Mouse (Mus musculus): ENCODE results near the gene Lrrc46. TPM values are rescaled to one million over a fixed set of nuclear protein-coding genes. Genes with fewer than 3 reads are reported as not detected.

Lrrc46 gene
- polyA plus RNA-seq, 1 experiment from 2014 or later: 0.48 TPM

DNA sequence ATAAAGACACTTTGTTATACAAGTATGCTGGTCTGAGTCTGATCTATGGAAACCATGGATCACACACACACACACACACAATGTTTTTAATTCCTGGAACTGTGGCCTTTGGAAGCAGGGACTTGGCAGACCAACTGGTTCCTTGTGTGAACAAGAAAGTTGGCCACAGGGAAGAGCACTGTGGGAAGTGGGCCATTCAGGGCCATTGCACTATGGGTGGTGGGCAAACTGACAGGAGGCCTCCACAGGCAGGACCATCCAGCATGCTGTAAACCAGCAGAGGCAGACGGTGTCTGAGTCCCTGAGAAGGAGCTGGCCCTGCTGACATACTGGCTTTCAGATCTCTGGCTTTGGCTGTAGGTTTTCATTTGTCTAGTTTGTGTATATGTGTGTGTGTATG is 28.1 kb upstream of the Lrrc46 start:
- H3K4me3 ChIP-seq: no peak overlapping the region
- no peaks in the 10 kb centered on the region for H3K27me3 ChIP-seq (replicated peaks)
- H3K9ac ChIP-seq: no peak overlapping the region
- H3K4me1 ChIP-seq: no peaks in the 10 kb centered on the region
- peaks cover 26% of the 10 kb centered on the region for H3K36me3 ChIP-seq
- no peaks in the 10 kb centered on the region for H3K9me3 ChIP-seq (replicated peaks)
- no peak for ATAC-seq
- H3K27ac ChIP-seq: no peak overlapping the region
- WGBS (ENCODE audit: insufficient replicate concordance): 56% methylated on average over 1 of the region's 1 CpGs
- no peak overlapping the region for H3K4me2 ChIP-seq

DNA sequence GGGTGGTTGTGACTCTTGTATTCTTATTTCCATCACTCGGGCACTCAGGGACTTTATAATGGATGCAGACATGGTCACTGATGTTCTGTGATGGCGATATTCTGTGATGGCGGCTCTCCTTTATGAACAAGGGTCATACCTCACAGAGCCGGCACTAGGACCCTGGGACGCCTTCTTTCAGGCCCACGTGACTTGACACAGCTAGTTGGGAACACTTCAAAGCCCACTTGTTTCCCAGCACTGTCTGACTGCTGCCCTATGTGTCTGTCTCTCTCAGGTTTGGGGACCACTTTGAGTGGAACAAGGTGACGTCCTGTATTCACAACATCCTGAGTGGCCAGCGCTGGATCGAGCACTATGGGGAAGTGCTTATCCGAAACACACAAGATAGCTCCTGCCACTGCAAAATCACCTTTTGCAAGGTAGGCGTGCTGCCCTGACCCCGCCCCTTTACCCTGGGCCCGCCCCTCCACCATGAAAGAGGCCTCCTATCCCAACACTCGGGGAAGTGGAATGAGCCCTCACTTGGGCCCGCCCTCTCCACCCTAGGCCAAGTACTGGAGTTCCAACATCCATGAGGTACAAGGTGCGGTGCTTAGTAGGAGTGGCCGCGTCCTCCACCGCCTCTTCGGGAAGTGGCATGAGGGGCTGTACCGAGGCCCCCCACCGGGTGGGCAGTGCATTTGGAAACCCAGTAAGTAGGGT is 25.6 kb upstream of the Lrrc46 start:
- no peaks in the 10 kb centered on the region for H3K27me3 ChIP-seq (replicated peaks)
- H3K9ac ChIP-seq: no peak overlapping the region
- ATAC-seq: no peak; the same call in 1 of the 2 replicates
- H3K36me3 ChIP-seq: peaks cover 28% of the 10 kb centered on the region
- WGBS (ENCODE audit: insufficient replicate concordance): 66% methylated on average over 22 of the region's 22 CpGs
- H3K4me2 ChIP-seq: no peak overlapping the region
- H3K4me1 ChIP-seq: no peaks in the 10 kb centered on the region
- no peak overlapping the region for H3K27ac ChIP-seq
- H3K9me3 ChIP-seq (replicated peaks): no peaks in the 10 kb centered on the region
- H3K4me3 ChIP-seq: no peak overlapping the region

DNA sequence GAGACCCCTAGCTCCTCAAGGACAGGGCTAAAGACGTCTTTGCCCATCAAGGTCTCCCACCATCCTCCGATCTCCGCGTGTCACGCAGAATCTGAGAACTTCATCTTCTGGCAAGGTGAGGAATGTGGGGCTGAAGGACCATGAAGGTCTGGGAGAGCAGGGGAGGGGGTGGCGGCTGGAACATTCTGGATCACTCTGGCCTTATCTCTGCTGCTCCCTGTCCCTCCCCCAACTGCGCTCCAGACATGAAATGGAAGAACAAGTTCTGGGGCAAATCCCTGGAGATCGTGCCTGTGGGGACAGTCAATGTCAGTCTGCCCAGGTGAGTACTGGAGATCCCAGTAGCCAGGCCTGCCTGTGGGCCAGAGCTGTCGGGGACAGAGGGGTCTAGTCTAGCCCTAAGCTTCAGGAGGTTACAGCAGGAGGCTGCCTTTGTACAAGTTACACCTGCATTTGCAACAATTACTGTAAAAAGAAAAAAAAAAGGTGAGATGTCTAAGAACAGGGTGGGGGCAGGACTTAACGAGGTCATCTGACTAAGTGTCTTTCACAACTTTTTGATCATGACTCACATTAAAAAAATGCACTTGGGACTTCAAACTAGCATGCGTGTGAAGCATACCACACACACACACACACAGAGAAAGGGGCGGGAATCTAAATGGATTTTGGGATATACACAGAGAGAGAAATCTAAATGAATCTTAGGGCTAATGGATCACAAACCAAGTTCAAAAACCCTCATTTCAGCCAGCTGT is 24.5 kb upstream of the Lrrc46 start:
- no peaks in the 10 kb centered on the region for H3K9me3 ChIP-seq (replicated peaks)
- no peak overlapping the region for H3K9ac ChIP-seq
- no peak for ATAC-seq
- no peak overlapping the region for H3K4me3 ChIP-seq
- peaks cover 39% of the 10 kb centered on the region for H3K36me3 ChIP-seq
- no peaks in the 10 kb centered on the region for H3K27me3 ChIP-seq (replicated peaks)
- H3K4me2 ChIP-seq: no peak overlapping the region
- peaks cover 6% of the 10 kb centered on the region for H3K4me1 ChIP-seq
- H3K27ac ChIP-seq: no peak overlapping the region
- WGBS (ENCODE audit: insufficient replicate concordance): 74% methylated on average over 12 of the region's 12 CpGs

DNA sequence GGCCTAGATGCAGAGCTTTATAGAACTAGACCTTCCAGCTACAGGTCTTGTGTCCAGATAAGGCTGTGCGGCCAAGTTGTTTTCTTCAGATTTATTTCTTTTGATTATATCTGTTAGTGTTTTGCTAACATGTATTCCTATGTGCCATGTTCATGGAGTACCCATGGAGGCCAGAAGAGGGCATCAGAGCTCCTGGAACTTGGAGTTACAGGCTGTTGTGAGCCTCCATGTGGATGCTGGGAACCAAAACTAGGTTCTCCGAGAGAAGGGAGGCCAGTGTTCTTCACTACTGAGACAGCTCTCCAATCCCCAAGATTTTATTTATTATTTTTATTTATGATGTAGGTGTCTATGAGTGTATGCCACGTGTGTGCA is 22.7 kb upstream of the Lrrc46 start:
- Histone ChIP-seq H3K36me3 (peaks cover 57% of the 10 kb centered on the region), H3K27ac (no peak overlapping the region), H3K4me2 (no peak overlapping the region), H3K4me3 (no peak overlapping the region), H3K27me3 (replicated peaks) (no peaks in the 10 kb centered on the region), H3K9me3 (replicated peaks) (no peaks in the 10 kb centered on the region), H3K9ac (no peak overlapping the region), H3K4me1 (peaks cover 6% of the 10 kb centered on the region)
- 80% methylated on average over 3 of the region's 3 CpGs for WGBS (ENCODE audit: insufficient replicate concordance)
- ATAC-seq: no peak

DNA sequence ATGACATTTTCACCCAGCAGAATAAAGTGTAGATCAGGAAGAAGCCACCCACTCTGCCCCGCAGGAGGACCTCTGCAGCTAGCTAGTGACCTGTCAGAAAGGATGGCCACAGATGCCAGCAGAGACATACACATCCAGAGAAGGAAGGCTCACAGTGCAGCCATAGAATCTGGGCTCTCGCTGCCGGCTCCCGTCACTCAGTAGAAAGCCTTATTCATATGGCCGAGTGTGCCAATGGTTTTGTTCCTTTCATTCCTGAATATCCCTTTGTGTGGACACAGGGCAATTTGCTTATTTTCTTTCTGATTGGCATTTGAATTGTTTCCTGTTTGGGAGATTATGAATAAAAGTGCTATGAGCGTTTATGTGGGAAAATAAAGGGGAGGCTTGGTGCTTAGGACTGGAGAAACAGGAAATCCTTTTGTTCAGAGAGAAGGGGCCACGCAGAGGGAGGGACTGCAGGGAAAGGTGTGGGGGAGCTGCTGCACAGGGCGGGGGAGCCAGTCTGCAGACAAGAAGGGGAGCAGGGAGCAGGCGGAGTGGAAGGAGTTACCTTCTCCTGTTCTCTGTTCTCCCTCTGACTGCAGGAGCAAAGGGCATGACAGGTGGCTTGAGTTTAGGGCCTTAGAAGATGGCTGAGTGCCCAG is 22.2 kb upstream of the Lrrc46 start:
- Histone ChIP-seq H3K4me1 (peaks cover 6% of the 10 kb centered on the region), H3K4me2 (no peak overlapping the region), H3K27ac (no peak overlapping the region), H3K4me3 (no peak overlapping the region), H3K9me3 (replicated peaks) (no peaks in the 10 kb centered on the region), H3K9ac (no peak overlapping the region), H3K27me3 (replicated peaks) (no peaks in the 10 kb centered on the region), H3K36me3 (peaks cover 62% of the 10 kb centered on the region)
- WGBS (ENCODE audit: insufficient replicate concordance): 61% methylated on average over 9 of the region's 9 CpGs
- ATAC-seq: no peak

DNA sequence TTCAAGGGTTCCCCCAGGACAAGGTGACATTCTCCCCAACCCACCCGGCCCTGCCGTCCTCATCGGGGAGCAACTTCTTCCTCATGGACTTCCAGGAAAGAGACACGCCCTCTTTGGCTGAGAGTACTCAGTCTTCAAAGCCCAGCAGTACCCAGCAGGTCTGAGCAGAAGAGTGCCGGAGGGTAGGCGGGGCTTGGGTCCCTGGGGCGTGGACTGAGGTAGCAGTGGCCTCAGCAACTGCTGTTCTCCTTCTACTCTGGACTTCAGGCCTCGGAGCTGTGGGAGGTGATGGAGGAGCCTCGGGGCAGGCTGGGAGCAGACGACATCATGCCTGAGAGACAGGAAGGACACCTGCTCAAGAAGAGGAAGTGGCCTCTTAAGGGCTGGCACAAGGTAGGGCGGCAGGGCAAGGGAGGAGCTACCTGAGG is 11.0 kb upstream of the Lrrc46 start:
- H3K9me3 ChIP-seq (replicated peaks): no peaks in the 10 kb centered on the region
- no peaks in the 10 kb centered on the region for H3K27me3 ChIP-seq (replicated peaks)
- 15% methylated on average over 11 of the region's 11 CpGs for WGBS (ENCODE audit: insufficient replicate concordance)
- peak overlapping the region; percentile 69 for H3K4me3 ChIP-seq
- peak; percentile 74 for ATAC-seq
- H3K9ac ChIP-seq: peak overlapping the region; percentile 83
- H3K4me1 ChIP-seq: peaks cover 30% of the 10 kb centered on the region
- peak overlapping the region; percentile 81 for H3K4me2 ChIP-seq
- peaks cover 57% of the 10 kb centered on the region for H3K36me3 ChIP-seq
- peak overlapping the region; percentile 74; the same call in 1 of the 2 replicates for H3K27ac ChIP-seq

DNA sequence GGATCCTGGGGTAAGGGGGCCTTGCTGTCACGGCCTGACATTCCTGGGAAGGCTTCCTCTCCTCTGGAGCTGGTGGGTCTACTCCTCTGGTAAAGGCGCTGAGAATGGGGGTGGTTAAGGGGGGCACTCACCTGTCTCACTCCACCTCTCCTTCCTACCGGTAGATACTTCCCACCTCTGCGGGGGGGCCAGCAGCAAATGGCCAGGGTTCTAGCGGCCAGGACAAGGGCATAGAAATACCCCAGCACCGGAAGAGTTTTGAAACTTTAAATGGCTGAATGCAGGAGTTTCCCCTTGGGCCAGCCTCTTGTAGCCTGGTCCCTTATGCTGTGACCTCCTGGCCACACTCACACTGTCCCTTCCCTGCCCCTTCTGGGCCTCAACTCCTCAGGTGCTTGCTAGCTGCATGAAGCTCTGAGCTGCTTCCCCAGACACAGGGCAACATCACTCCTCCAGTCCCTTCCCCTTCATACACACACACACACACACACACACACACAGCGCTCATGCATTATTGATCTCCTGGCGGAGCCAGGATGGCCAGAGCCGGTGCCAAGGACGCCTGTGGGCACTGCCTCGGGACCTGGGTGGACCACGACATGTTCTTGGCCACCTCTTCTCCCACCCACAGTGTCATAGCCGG is 9.9 kb upstream of the Lrrc46 start:
- Histone ChIP-seq H3K27me3 (replicated peaks) (no peaks in the 10 kb centered on the region), H3K27ac (peak overlapping the region; percentile 74), H3K4me1 (peaks cover 30% of the 10 kb centered on the region), H3K4me3 (peak overlapping the region; percentile 69), H3K36me3 (peaks cover 54% of the 10 kb centered on the region), H3K4me2 (peak overlapping the region; percentile 81), H3K9ac (peak overlapping the region; percentile 83), H3K9me3 (replicated peaks) (no peaks in the 10 kb centered on the region)
- ATAC-seq: peak; percentile 28; the same call in 1 of the 2 replicates
- WGBS (ENCODE audit: insufficient replicate concordance): 16% methylated on average over 13 of the region's 13 CpGs

DNA sequence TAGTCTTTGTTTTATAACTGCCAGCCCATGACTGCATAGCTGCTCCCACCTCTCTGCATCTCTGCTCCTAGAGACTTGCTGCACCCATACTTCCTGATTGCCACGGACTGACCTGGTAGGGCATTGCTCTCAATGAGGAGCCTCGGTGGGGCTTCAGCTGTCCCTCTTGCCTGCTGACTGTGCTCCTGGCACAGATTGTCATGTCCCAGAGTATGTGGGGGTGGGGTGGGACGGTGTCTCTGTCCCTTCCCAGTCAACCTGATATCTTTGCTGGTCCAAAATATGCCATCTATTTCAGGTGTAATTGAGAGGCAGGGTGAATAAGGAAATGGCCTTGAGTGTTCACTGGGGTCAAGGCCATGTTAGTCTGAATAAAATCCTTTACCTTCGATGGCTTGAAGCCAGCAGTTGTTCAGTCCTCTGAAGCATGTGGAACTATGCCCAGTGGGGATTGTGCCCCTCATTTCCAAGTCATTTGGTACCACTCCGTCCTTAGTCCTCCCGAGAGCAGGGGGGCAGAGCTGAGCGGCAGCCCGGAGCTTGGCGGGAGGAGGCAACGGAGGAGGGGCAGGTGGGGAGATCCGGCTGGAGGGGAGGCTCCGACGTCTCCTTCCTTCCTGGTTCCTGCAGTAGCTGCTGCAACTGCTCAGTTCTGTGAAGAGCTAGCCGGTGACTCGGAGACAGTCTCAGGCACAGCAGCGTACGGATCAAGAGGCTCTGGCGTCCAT is 9.2 kb upstream of the Lrrc46 start, which contains the start of gene Osbpl7:
Osbpl7 (plus strand) TSS at position 413 of the 728 bp plus-strand sequence.
- Histone ChIP-seq H3K9ac (peak within 1 kb of the TSS; percentile 83), H3K27me3 (replicated peaks) (no peaks in the 10 kb centered on the region), H3K27ac (peak within 1 kb of the TSS; percentile 74), H3K36me3 (peaks cover 53% of the 10 kb centered on the region), H3K4me1 (peaks cover 30% of the 10 kb centered on the region), H3K4me2 (peak within 1 kb of the TSS; percentile 81), H3K4me3 (peak within 1 kb of the TSS; percentile 69), H3K9me3 (replicated peaks) (no peaks in the 10 kb centered on the region)
- peak; percentile 56 for ATAC-seq
- WGBS (ENCODE audit: insufficient replicate concordance): 6% methylated on average over 18 of the region's 18 CpGs

DNA sequence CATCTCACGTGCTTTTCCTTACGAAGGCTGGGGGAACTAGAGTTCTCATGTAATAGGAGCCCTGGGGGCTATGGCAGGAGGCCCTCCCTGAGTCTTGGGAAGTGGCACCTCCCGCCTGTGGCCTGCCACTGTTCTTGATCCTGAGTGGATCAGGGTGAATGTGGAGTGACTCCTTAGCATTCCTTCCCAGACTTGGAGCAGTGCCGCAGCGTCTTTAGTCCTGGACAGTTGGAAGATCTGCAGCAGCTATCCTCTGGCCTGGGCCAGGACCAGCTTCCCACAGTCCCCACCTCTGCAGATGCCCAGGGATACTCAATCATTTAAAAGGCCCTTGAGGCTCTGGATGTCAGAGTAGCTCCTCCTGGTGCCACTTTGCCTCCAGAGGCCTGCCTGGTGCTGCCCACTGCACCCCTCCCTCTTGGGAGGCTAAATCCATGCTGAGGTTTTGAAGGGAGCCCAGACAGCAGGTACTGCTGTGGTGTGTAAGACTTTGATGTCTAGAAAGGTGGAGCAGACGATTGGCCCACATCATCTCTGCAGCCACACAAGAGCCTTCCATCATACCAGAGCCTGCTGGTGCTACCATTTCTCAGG is 8.4 kb upstream of the Lrrc46 start:
- peaks cover 53% of the 10 kb centered on the region for H3K36me3 ChIP-seq
- no peaks in the 10 kb centered on the region for H3K9me3 ChIP-seq (replicated peaks)
- no peaks in the 10 kb centered on the region for H3K27me3 ChIP-seq (replicated peaks)
- peaks cover 30% of the 10 kb centered on the region for H3K4me1 ChIP-seq
- 81% methylated on average over 6 of the region's 6 CpGs for WGBS (ENCODE audit: insufficient replicate concordance)
- no peak for ATAC-seq
- H3K9ac ChIP-seq: 0 out of 2 replicates have a peak overlapping the region, but pooled peaks have one; percentile 83
- no peak overlapping the region for H3K4me3 ChIP-seq
- no peak overlapping the region for H3K4me2 ChIP-seq
- no peak overlapping the region for H3K27ac ChIP-seq

DNA sequence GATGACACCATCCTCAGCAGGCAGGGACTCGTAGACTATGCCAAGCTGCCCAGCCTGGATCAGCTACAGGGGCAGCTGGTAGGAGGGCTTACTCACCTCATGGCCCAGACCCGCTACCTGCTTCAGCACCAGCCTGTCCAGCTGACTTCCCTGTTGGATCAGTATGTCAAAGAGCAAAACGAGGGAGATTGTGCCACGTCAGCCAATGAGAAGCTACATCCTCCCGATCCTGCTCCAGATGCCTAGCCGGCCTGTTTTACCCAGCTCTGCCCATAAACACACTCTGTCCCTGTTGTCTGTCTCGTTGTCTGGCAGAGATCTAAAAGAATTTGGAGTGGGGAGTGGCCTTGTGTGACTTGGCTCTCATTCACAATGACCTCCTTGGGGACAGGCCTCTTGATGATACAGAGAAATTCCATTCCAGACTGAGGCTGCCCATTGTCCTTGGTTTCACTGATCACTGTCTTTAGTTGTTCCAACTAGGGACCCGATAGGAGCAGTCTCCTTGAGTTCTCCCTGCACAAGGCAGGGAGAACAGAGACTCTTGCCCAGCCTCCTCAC is 7.0 kb upstream of the Lrrc46 start:
- Histone ChIP-seq H3K36me3 (peaks cover 55% of the 10 kb centered on the region), H3K4me2 (no peak overlapping the region), H3K4me1 (peaks cover 33% of the 10 kb centered on the region), H3K9ac (no peak overlapping the region), H3K27ac (no peak overlapping the region), H3K4me3 (no peak overlapping the region), H3K9me3 (replicated peaks) (no peaks in the 10 kb centered on the region), H3K27me3 (replicated peaks) (no peaks in the 10 kb centered on the region)
- 80% methylated on average over 8 of the region's 8 CpGs for WGBS (ENCODE audit: insufficient replicate concordance)
- ATAC-seq: no peak

DNA sequence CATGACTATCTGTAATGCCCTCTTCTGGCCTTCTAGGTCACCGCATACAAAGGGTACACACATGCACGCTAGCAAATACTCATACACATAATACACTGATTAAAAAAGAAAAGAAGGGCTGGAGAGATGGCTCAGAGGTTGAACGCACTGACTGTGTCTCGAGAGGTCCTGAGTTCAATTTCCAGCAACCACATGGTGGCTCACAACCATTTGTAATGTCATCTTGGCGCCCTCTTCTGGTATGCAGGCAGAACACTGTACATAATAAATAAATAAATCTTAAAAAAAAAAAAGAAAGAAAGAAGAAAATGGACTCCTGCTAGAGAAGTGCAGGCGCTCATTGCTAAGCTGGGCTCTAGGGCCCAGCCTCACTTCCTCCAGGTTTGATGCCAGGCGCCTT is 4.7 kb upstream of the Lrrc46 start:
- 75% methylated on average over 7 of the region's 7 CpGs for WGBS (ENCODE audit: insufficient replicate concordance)
- Histone ChIP-seq H3K4me2 (no peak overlapping the region), H3K9ac (no peak overlapping the region), H3K36me3 (peaks cover 51% of the 10 kb centered on the region), H3K9me3 (replicated peaks) (no peaks in the 10 kb centered on the region), H3K4me1 (peaks cover 30% of the 10 kb centered on the region), H3K27ac (no peak overlapping the region), H3K4me3 (no peak overlapping the region), H3K27me3 (replicated peaks) (no peaks in the 10 kb centered on the region)
- ATAC-seq: no peak

Measured in liver, embryonic 12.5 days (tissue).